Mouse (Mus musculus) thymus, postnatal 25 days (tissue): Measurements from ENCODE around the gene Gm8113.
"Not testable (repeated sequence)": the region's sequence is repeated elsewhere in the genome, so short reads cannot be mapped to it uniquely, and the experiment has no call there.

Experiments used
- DNase-seq: peaks from one replicate; pipeline ENCODE4 v3.0.0; 2022

Gm8113 gene

GRCm38 (mm10) chr14:43924688-43925403 lies at the start of gene Gm8113:
Gene Gm8113, plus strand, starts transcription at chr14:43925390.
- peak; percentile 42 for DNase-seq

- not testable (repeated sequence) for DNase-seq
Observed at GRCm38 (mm10) chr14:43875417-43875816, 49.8 kb upstream of the Gm8113 start, which contains the start of gene Ear1. Gene Ear1, minus strand, starts transcription at chr14:43875517.

- DNase-seq = not testable (repeated sequence)
Observed at GRCm38 (mm10) chr14:43877789-43878188, 47.4 kb upstream of the Gm8113 start.

GRCm38 (mm10) chr14:43879966-43880545 lies 45.1 kb upstream of the Gm8113 start:
- DNase-seq = not testable (repeated sequence)

- DNase-seq = not testable (repeated sequence)
Observed at GRCm38 (mm10) chr14:43886235-43886634, 39.0 kb upstream of the Gm8113 start.

GRCm38 (mm10) chr14:43891288-43891687 lies 33.9 kb upstream of the Gm8113 start:
- DNase-seq = not testable (repeated sequence)

- not testable (repeated sequence) for DNase-seq
Observed at GRCm38 (mm10) chr14:43895357-43895756, 29.8 kb upstream of the Gm8113 start.

- not testable (repeated sequence) for DNase-seq
Observed at GRCm38 (mm10) chr14:43898577-43898976, 26.6 kb upstream of the Gm8113 start.

GRCm38 (mm10) chr14:43918214-43918613 lies 7.0 kb upstream of the Gm8113 start:
- DNase-seq = not testable (repeated sequence)

- DNase-seq = not testable (repeated sequence)
Observed at GRCm38 (mm10) chr14:43923459-43923858, 1.7 kb upstream of the Gm8113 start, which contains the start of gene Ear10. Gene Ear10, minus strand, starts transcription at chr14:43923559.

- not testable (repeated sequence) for DNase-seq
Observed at GRCm38 (mm10) chr14:43925404-43925950, 287 bp downstream of the Gm8113 start.

- peak; percentile 4 for DNase-seq
Observed at GRCm38 (mm10) chr14:43932991-43933390, 7.8 kb downstream of the Gm8113 start.

GRCm38 (mm10) chr14:43933399-43933798 lies 8.2 kb downstream of the Gm8113 start:
- not testable (repeated sequence) for DNase-seq

- DNase-seq = not testable (repeated sequence)
Observed at GRCm38 (mm10) chr14:43953382-43953781, 28.2 kb downstream of the Gm8113 start.

- DNase-seq = not testable (repeated sequence)
Observed at GRCm38 (mm10) chr14:43955074-43955473, 29.9 kb downstream of the Gm8113 start.

- not testable (repeated sequence) for DNase-seq
Observed at GRCm38 (mm10) chr14:43956769-43957168, 31.6 kb downstream of the Gm8113 start, which contains the start of gene Ang5. Gene Ang5, plus strand, starts transcription at chr14:43957069.
